Mouse (Mus musculus) liver, embryonic 14.5 days (tissue): ENCODE data around the gene Card11. TPM values are rescaled to one million over a fixed set of nuclear protein-coding genes. Genes with fewer than 3 reads are reported as not detected.

Experiments
- ATAC-seq: fragments of 200-750 bp; cut with Nextera tagmentation; 2 replicates; pipeline ENCODE4 v1.8.0; 2017; ENCODE audit warnings: moderate number of reproducible peaks, mild to moderate bottlenecking, moderate library complexity; ENCODE audit not compliant: insufficient read depth
- DNase-seq, 3 experiments: peaks; one replicate each; pipeline ENCODE4 v3.0.0-alpha.2; 2012 to 2013; ENCODE audit warnings: low read depth in 3 of 3, low spot score in 3 of 3
- H3K27ac ChIP-seq: fragments of 300-500 bp; sonication (generic); 2 replicates; pipeline ENCODE4 v1.5.1; 2014; ENCODE audit warnings: moderate library complexity, mild to moderate bottlenecking, control low read depth, inconsistent platforms
- H3K27me3 ChIP-seq: fragments of 300-500 bp; sonication (generic); 2 replicates; pipeline ENCODE4 v1.6.1; 2014; ENCODE audit warnings: mild to moderate bottlenecking, low read length, moderate library complexity; ENCODE audit not compliant: control insufficient read depth, insufficient read depth
- H3K36me3 ChIP-seq: fragments of 300-500 bp; sonication (generic); replicated peaks from 2 replicates; pipeline ENCODE4 v1.6.1; 2014; ENCODE audit warnings: low read depth; ENCODE audit not compliant: control insufficient read depth, insufficient read depth
- H3K4me1 ChIP-seq, 2 experiments: fragments of 200-500 bp in 1 of 2; fragments of 300-500 bp in 1 of 2; sonication (generic) in 1 of 2; replicated peaks; 2 replicates each; pipeline ENCODE4 v1.6.1; 2012 to 2014; ENCODE audit warnings: antibody characterized with exemption in 1 of 2, inconsistent platforms in 1 of 2, low read length in 1 of 2; ENCODE audit not compliant: control insufficient read depth in 2 of 2, insufficient read depth in 2 of 2
- H3K4me2 ChIP-seq: fragments of 300-500 bp; sonication (generic); 2 replicates; pipeline ENCODE4 v1.6.1; 2014; ENCODE audit warnings: low read depth, mild to moderate bottlenecking, control low read depth, moderate library complexity
- H3K4me3 ChIP-seq, 2 experiments: fragments of 200-500 bp in 1 of 2; fragments of 300-500 bp in 1 of 2; sonication (generic) in 1 of 2; 2 replicates each; pipeline ENCODE4 v1.5.1; 2012 to 2014; ENCODE audit warnings: low read depth in 2 of 2, low read length in 2 of 2, mild to moderate bottlenecking in 2 of 2, control low read depth in 1 of 2, inconsistent platforms in 1 of 2, moderate library complexity in 1 of 2; ENCODE audit not compliant: insufficient read depth in 1 of 2
- H3K9ac ChIP-seq: fragments of 300-500 bp; sonication (generic); replicated peaks from 2 replicates; pipeline ENCODE4 v1.6.1; 2014; ENCODE audit warnings: mild to moderate bottlenecking, control low read depth, moderate library complexity
- H3K9me3 ChIP-seq: fragments of 300-500 bp; sonication (generic); 2 replicates; pipeline ENCODE4 v1.6.1; 2016; ENCODE audit warnings: low read length, mixed read lengths; ENCODE audit not compliant: control insufficient read depth
- CTCF ChIP-seq: IDR thresholded peaks from 2 replicates; pipeline ENCODE4 v1.5.1; 2016; ENCODE audit warnings: antibody characterized with exemption, low read depth, control low read depth
- EP300 ChIP-seq: IDR thresholded peaks from 2 replicates; pipeline ENCODE4 v1.6.1; 2016; ENCODE audit warnings: antibody characterized with exemption, low read depth
- WGBS: fragments of 180-500 bp; shearing (Covaris S2); extraction: QIAGEN DNeasy Blood & Tissue Kit; methylation state at CpG from one replicate; pipeline ENCODE4 v1.1.7; 2014; ENCODE audit not compliant: insufficient replicate concordance; 5-methylcytosine and 5-hydroxymethylcytosine counted together
- polyA plus RNA-seq, 2 experiments: library from polyadenylated mRNA; depleted of rRNA in 1 of 2; stranded (reverse) in 1 of 2; unstranded in 1 of 2; fragments of >200 nt; fragmentation: Nextera tagmentation in 1 of 2; extraction: Ambion mirVana in 1 of 2; gene quantifications; 2 replicates each; pipeline versions ENCODE4 v1.2.1 to v1.2.3; 2012 to 2014

Gene Card11
- polyA plus RNA-seq, 2 experiments, result 0.26 TPM; not detected in 1

GRCm38 (mm10) chr5:141040846-141041245 is 40.5 kb upstream of the Card11 start:
- H3K4me3 ChIP-seq, result no peak overlapping the region
- no peaks in the 10 kb centered on the region for H3K9me3 ChIP-seq
- DNase-seq (no peak), ATAC-seq (no peak)
- no peaks in the 10 kb centered on the region for H3K36me3 ChIP-seq
- WGBS, result 45% methylated on average over 9 of the region's 9 CpGs
- TF ChIP-seq CTCF, result no peak
- no peak for TF ChIP-seq EP300
- H3K27me3 ChIP-seq, result no peaks in the 10 kb centered on the region
- H3K9ac ChIP-seq, result no peak overlapping the region
- no peak overlapping the region for H3K27ac ChIP-seq
- no peaks in the 10 kb centered on the region for H3K4me1 ChIP-seq
- H3K4me2 ChIP-seq, result no peak overlapping the region

GRCm38 (mm10) chr5:141038342-141038741 is 38.0 kb upstream of the Card11 start:
- Histone ChIP-seq H3K4me2 (no peak overlapping the region), H3K9ac (no peak overlapping the region), H3K27ac (no peak overlapping the region), H3K4me1 (no peaks in the 10 kb centered on the region), H3K27me3 (no peaks in the 10 kb centered on the region), H3K9me3 (no peaks in the 10 kb centered on the region), H3K36me3 (no peaks in the 10 kb centered on the region), H3K4me3 (no peak overlapping the region)
- ATAC-seq, result no peak
- WGBS, result 14% methylated on average over 1 of the region's 1 CpGs
- DNase-seq, result no peak
- TF ChIP-seq CTCF (no peak), EP300 (no peak)

- no peak for DNase-seq
- Histone ChIP-seq H3K36me3 (no peaks in the 10 kb centered on the region), H3K27me3 (no peaks in the 10 kb centered on the region), H3K9me3 (no peaks in the 10 kb centered on the region), H3K4me2 (no peak overlapping the region), H3K4me3 (no peak overlapping the region), H3K27ac (no peak overlapping the region), H3K4me1 (no peaks in the 10 kb centered on the region), H3K9ac (no peak overlapping the region)
- TF ChIP-seq CTCF (no peak), EP300 (no peak)
- WGBS, result 73% methylated on average over 6 of the region's 6 CpGs
- ATAC-seq, result no peak
Observed at GRCm38 (mm10) chr5:141035346-141035745, 35.0 kb upstream of the Card11 start.

- no peak for TF ChIP-seq CTCF
- no peak for TF ChIP-seq EP300
- WGBS, result 66% methylated on average over 3 of the region's 3 CpGs
- no peak overlapping the region for H3K4me2 ChIP-seq
- DNase-seq (no peak), ATAC-seq (no peak)
- H3K36me3 ChIP-seq, result no peaks in the 10 kb centered on the region
- H3K4me3 ChIP-seq, result no peak overlapping the region
- no peaks in the 10 kb centered on the region for H3K27me3 ChIP-seq
- H3K9ac ChIP-seq, result no peak overlapping the region
- H3K4me1 ChIP-seq, result no peaks in the 10 kb centered on the region
- no peaks in the 10 kb centered on the region for H3K9me3 ChIP-seq
- H3K27ac ChIP-seq, result no peak overlapping the region
Observed at GRCm38 (mm10) chr5:141034301-141034700, 33.9 kb upstream of the Card11 start.

- WGBS, result 50% methylated on average over 1 of the region's 1 CpGs
- H3K4me3 ChIP-seq, result no peak overlapping the region
- ATAC-seq (no peak), DNase-seq (no peak)
- no peak overlapping the region for H3K27ac ChIP-seq
- no peaks in the 10 kb centered on the region for H3K9me3 ChIP-seq
- H3K27me3 ChIP-seq, result no peaks in the 10 kb centered on the region
- H3K4me1 ChIP-seq, result no peaks in the 10 kb centered on the region
- no peak for TF ChIP-seq EP300
- TF ChIP-seq CTCF, result no peak
- no peaks in the 10 kb centered on the region for H3K36me3 ChIP-seq
- H3K9ac ChIP-seq, result no peak overlapping the region
- H3K4me2 ChIP-seq, result no peak overlapping the region
Observed at GRCm38 (mm10) chr5:141033001-141033400, 32.6 kb upstream of the Card11 start.
